8 mouse cellular contexts compared by ENCODE assay signal in genomic region chr19:42429410-42429809, GRCm38 (mm10). TPM values are rescaled to one million over a fixed set of nuclear protein-coding genes. Genes with fewer than 3 reads are reported as not detected.
DNase-seq lines count a peak whose midpoint lies in the region; ATAC-seq and TF ChIP-seq lines count a peak whose summit lies in the region.
"Had no signal": no experiment of that assay in that cellular context is flagged by ENCODE, and none has a peak within 500 bp of the region (broad histone marks: within the 10 kb centered on the region; RNA-seq: fewer than 3 reads in every experiment).

No protein-coding gene starts in this region.

- no peak overlapping the region for H3K9ac ChIP-seq in hindbrain, embryonic 13.5 days

- DNase-seq in left cerebral cortex, adult 18-20 months (ENCODE audit: low spot score in 2 of 2), result peak; percentile 55 to 77
- DNase-seq in left cerebral cortex, adult 11 months (ENCODE audit: low spot score), result no peak
- DNase-seq in R1 (ENCODE audit: low read depth, low spot score), result peak; percentile 85
- peak; percentile 23 for DNase-seq in cerebellum, adult 11-12 months
- DNase-seq in lung, postnatal 10 days, result peak; percentile 31

- TF ChIP-seq POLR2A in small intestine, adult 2 months (IDR thresholded peaks at IDR 0.05; ENCODE audit: low read depth, low read length), result no peak

- TF ChIP-seq CTCF in small intestine, adult 2 months (IDR thresholded peaks at IDR 0.05; ENCODE audit: extremely low read depth, insufficient read length, insufficient replicate concordance, low read depth, low read length), result peak; percentile 66; the same call in 1 of the 2 replicates

- peaks cover 33% of the 10 kb centered on the region for H3K27me3 ChIP-seq in hindbrain, embryonic 13.5 days
- peaks cover 47% of the 10 kb centered on the region for H3K27me3 ChIP-seq in small intestine, adult 2 months (ENCODE audit: control insufficient read depth, insufficient read depth, low read length)

- 0 out of 2 replicates have a peak overlapping the region, but pooled peaks have one; percentile 68 for H3K4me2 ChIP-seq in hindbrain, embryonic 13.5 days

- H3K4me1 ChIP-seq in hindbrain, embryonic 13.5 days (replicated peaks), result peaks cover 51% of the 10 kb centered on the region
- H3K4me1 ChIP-seq in small intestine, adult 2 months (ENCODE audit: control insufficient read depth, insufficient read depth, insufficient read length, low read length), result peaks cover 8% of the 10 kb centered on the region; the same call in 1 of the 2 replicates

- no peak for ATAC-seq in hindbrain, embryonic 13.5 days (ENCODE audit: low FRiP score)

- H3K27ac ChIP-seq in hindbrain, embryonic 13.5 days, result no peak overlapping the region
- no peak overlapping the region for H3K27ac ChIP-seq in small intestine, adult 2 months (ENCODE audit: insufficient read depth, low read depth, low read length)

- no peak overlapping the region for H3K4me3 ChIP-seq in hindbrain, embryonic 13.5 days
- H3K4me3 ChIP-seq in small intestine, adult 2 months (ENCODE audit: low read depth, low read length), result no peak overlapping the region
- H3K4me3 ChIP-seq: myocyte had no signal

- no peaks in the 10 kb centered on the region for H3K36me3 ChIP-seq in hindbrain, embryonic 13.5 days
- H3K36me3 ChIP-seq in small intestine, adult 2 months (ENCODE audit: control insufficient read depth, insufficient read depth, low read length), result no peaks in the 10 kb centered on the region

- WGBS in hindbrain, embryonic 13.5 days, result 14% methylated on average over 3 of the region's 3 CpGs
- WGBS in small intestine, adult 2 months, result 14% methylated on average over 3 of the region's 3 CpGs

- no peaks in the 10 kb centered on the region for H3K9me3 ChIP-seq in hindbrain, embryonic 13.5 days

RNA-seq across cellular contexts. Expression of gene Crtac1, which starts 2.2 kb away (rescaled TPM):
- 10 to 100 TPM; 61.1 to 68.7 TPM for total RNA-seq in left cerebral cortex, adult 18-20 months (2021)
- 29.9 and 33.1 TPM in 2 replicates for polyA plus RNA-seq in hindbrain, embryonic 13.5 days (2015; fragmentation: Nextera tagmentation; extraction: Ambion mirVana)
- 0.39 and 0.48 TPM in 2 replicates for polyA plus RNA-seq in small intestine, adult 2 months (2012; rRNA removed)
- polyA plus RNA-seq: myocyte had no signal

Comparison
In these comparisons a context has a peak if more than half of its experiments do, and no peak if none do; other contexts are left out.
1. RNA of gene Crtac1, which starts 2.2 kb away (polyA plus RNA-seq): 29.9 to 33.1 TPM in hindbrain, embryonic 13.5 days; 0.39 to 0.48 TPM in small intestine, adult 2 months; every median in the first group is over 10 times any median in the second.